Mouse (Mus musculus) forebrain, embryonic 16.5 days (tissue): ENCODE data around the gene Hrh2. TPM values are rescaled to one million over a fixed set of nuclear protein-coding genes. Genes with fewer than 3 reads are reported as not detected.

Experiments
- ATAC-seq: fragments of 200-750 bp; cut with Nextera tagmentation; 2 replicates; pipeline ENCODE4 v1.8.0; 2017; ENCODE audit warnings: mild to moderate bottlenecking, moderate library complexity
- H3K27ac ChIP-seq: fragments of 300-500 bp; sonication (generic); 2 replicates; pipeline ENCODE4 v1.5.1; 2014; ENCODE audit warnings: low read length, control low read depth
- H3K27me3 ChIP-seq: fragments of 300-500 bp; sonication (generic); replicated peaks from 2 replicates; pipeline ENCODE4 v1.6.1; 2014; ENCODE audit warnings: low read length; ENCODE audit not compliant: control insufficient read depth, insufficient read depth
- H3K36me3 ChIP-seq: fragments of 300-500 bp; sonication (generic); 2 replicates; pipeline ENCODE4 v1.6.1; 2014; ENCODE audit not compliant: control insufficient read depth, insufficient read depth
- H3K4me1 ChIP-seq: fragments of 300-500 bp; sonication (generic); replicated peaks from 2 replicates; pipeline ENCODE4 v1.6.1; 2014; ENCODE audit warnings: low read length; ENCODE audit not compliant: control insufficient read depth, insufficient read depth
- H3K4me2 ChIP-seq: fragments of 300-500 bp; sonication (generic); 2 replicates; pipeline ENCODE4 v1.6.1; 2014; ENCODE audit warnings: mild to moderate bottlenecking, low read length, control low read depth
- H3K4me3 ChIP-seq: fragments of 300-500 bp; sonication (generic); replicated peaks from 2 replicates; pipeline ENCODE4 v1.5.1; 2014; ENCODE audit warnings: mild to moderate bottlenecking, low read length, control low read depth
- H3K9ac ChIP-seq: fragments of 300-500 bp; sonication (generic); replicated peaks from 2 replicates; pipeline ENCODE4 v1.6.1; 2014; ENCODE audit warnings: low read depth, low read length, control low read depth
- H3K9me3 ChIP-seq: fragments of 300-500 bp; sonication (generic); 2 replicates; pipeline ENCODE4 v1.6.1; 2016; ENCODE audit warnings: low read length; ENCODE audit not compliant: control insufficient read depth
- WGBS: fragments of 180-500 bp; shearing (Covaris S2); extraction: QIAGEN DNeasy Blood & Tissue Kit; methylation state at CpG from one replicate; pipeline ENCODE4 v1.1.7; 2014; 5-methylcytosine and 5-hydroxymethylcytosine counted together
- polyA plus RNA-seq: library from polyadenylated mRNA; unstranded; fragments of >200 nt; fragmentation: Nextera tagmentation; extraction: Ambion mirVana; gene quantifications from 2 replicates; pipeline ENCODE4 v1.2.1, GENCODE M21; 2015

Gene Hrh2
- polyA plus RNA-seq, 1 experiment from 2014 or later: 0.73 TPM

DNA sequence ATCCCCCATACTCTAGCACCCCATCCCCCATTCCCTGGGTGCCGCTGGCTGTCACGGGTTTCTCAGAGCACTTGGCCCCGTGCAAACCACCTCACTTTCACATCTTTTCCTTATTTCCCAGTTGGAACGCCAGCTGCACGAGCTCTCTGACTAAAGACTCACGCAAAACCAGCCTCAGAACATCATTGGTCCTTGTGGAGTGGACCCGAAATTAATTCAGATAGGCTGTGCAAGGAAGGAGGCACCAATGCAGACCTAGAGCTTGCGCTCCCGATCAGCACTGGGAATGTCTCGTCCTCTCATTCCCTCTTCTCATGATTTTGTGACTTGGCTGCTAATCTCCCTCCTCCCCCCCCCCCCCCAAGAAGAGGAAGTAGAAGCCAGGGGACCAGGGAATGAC is 20.6 kb upstream of the Hrh2 start:
- Histone ChIP-seq H3K27ac (no peak overlapping the region), H3K9me3 (peaks cover 4% of the 10 kb centered on the region; the same call in 1 of the 2 replicates), H3K9ac (no peak overlapping the region), H3K27me3 (no peaks in the 10 kb centered on the region), H3K4me1 (peaks cover 3% of the 10 kb centered on the region; the same call in 1 of the 2 replicates), H3K36me3 (no peaks in the 10 kb centered on the region), H3K4me2 (no peak overlapping the region), H3K4me3 (no peak overlapping the region)
- no peak for ATAC-seq
- 78% methylated on average over 10 of the region's 10 CpGs for WGBS

- Histone ChIP-seq H3K9ac (no peak overlapping the region), H3K27me3 (no peaks in the 10 kb centered on the region), H3K9me3 (peaks cover 4% of the 10 kb centered on the region; the same call in 1 of the 2 replicates), H3K4me3 (no peak overlapping the region), H3K36me3 (no peaks in the 10 kb centered on the region), H3K27ac (no peak overlapping the region), H3K4me1 (peaks cover 3% of the 10 kb centered on the region; the same call in 1 of the 2 replicates), H3K4me2 (no peak overlapping the region)
- 61% methylated on average over 3 of the region's 3 CpGs for WGBS
- no peak for ATAC-seq
Measured at GRCm38 (mm10) chr13:54171761-54172160, 20.2 kb upstream of the Hrh2 start.

- no peaks in the 10 kb centered on the region for H3K27me3 ChIP-seq
- no peak for ATAC-seq
Measured at GRCm38 (mm10) chr13:54173941-54174340, 18.0 kb upstream of the Hrh2 start.

GRCm38 (mm10) chr13:54174703-54175102 is 17.2 kb upstream of the Hrh2 start:
- no peaks in the 10 kb centered on the region for H3K27me3 ChIP-seq
- no peak overlapping the region for H3K27ac ChIP-seq
- H3K4me3 ChIP-seq: no peak overlapping the region
- H3K4me2 ChIP-seq: no peak overlapping the region
- H3K4me1 ChIP-seq: no peaks in the 10 kb centered on the region
- H3K9me3 ChIP-seq: peaks cover 4% of the 10 kb centered on the region; the same call in 1 of the 2 replicates
- no peak for ATAC-seq
- no peaks in the 10 kb centered on the region for H3K36me3 ChIP-seq
- H3K9ac ChIP-seq: no peak overlapping the region
- 92% methylated on average over 4 of the region's 4 CpGs for WGBS

More at GRCm38 (mm10) chr13:54173941-54174340, 18.0 kb upstream of the Hrh2 start:
- no peak overlapping the region for H3K9ac ChIP-seq
- no peaks in the 10 kb centered on the region for H3K36me3 ChIP-seq
- H3K4me2 ChIP-seq: no peak overlapping the region
- WGBS: 97% methylated on average over 2 of the region's 2 CpGs
- H3K9me3 ChIP-seq: peaks cover 4% of the 10 kb centered on the region; the same call in 1 of the 2 replicates
- no peak overlapping the region for H3K4me3 ChIP-seq
- peaks cover under 1% of the 10 kb centered on the region; the same call in 1 of the 2 replicates for H3K4me1 ChIP-seq
- no peak overlapping the region for H3K27ac ChIP-seq

- Histone ChIP-seq H3K27me3 (no peaks in the 10 kb centered on the region), H3K9ac (no peak overlapping the region), H3K36me3 (no peaks in the 10 kb centered on the region), H3K27ac (no peak overlapping the region), H3K4me2 (no peak overlapping the region), H3K4me1 (no peaks in the 10 kb centered on the region), H3K9me3 (peaks cover 4% of the 10 kb centered on the region; the same call in 1 of the 2 replicates), H3K4me3 (no peak overlapping the region)
- no peak for ATAC-seq
- 88% methylated on average over 8 of the region's 8 CpGs for WGBS
Measured at GRCm38 (mm10) chr13:54175426-54175825, 16.5 kb upstream of the Hrh2 start.

DNA sequence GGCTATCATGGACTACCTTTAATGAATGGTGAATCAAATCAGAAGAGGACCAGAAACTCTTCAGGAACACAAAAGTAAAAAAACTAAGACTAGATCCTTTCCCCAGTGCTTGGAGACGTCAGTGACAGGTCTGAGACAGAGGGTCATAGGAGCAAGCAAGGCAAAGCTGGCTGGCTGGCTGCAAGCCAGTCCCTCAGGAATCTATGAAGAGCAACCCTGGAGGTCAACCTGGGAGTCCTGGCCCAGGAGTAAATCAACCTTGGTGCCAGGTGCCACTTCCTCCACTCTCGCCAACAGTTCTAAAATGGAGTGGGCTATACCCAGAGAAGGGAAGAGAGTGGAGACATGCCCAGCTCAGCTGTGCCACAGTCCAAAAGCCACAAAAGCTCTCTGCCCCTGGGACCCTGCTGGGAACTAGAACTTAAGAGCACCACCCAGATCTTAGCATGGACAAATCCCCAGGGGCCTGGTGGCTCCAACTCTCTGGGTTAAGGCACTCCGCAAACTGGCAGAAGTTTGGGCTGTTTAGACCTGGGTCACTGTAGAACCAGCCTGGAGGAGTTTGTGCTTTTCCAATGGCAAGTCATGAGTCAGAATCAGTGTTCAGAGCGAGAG is 15.4 kb upstream of the Hrh2 start:
- no peaks in the 10 kb centered on the region for H3K27me3 ChIP-seq
- H3K9me3 ChIP-seq: peaks cover 4% of the 10 kb centered on the region; the same call in 1 of the 2 replicates
- WGBS: 82% methylated on average over 4 of the region's 4 CpGs
- H3K36me3 ChIP-seq: no peaks in the 10 kb centered on the region
- no peak overlapping the region for H3K4me2 ChIP-seq
- ATAC-seq: no peak
- H3K4me1 ChIP-seq: no peaks in the 10 kb centered on the region
- no peak overlapping the region for H3K27ac ChIP-seq
- no peak overlapping the region for H3K9ac ChIP-seq
- H3K4me3 ChIP-seq: no peak overlapping the region

- no peak for ATAC-seq
- H3K9me3 ChIP-seq: peaks cover 4% of the 10 kb centered on the region; the same call in 1 of the 2 replicates
- H3K9ac ChIP-seq: no peak overlapping the region
- H3K4me1 ChIP-seq: no peaks in the 10 kb centered on the region
- H3K36me3 ChIP-seq: no peaks in the 10 kb centered on the region
- no peak overlapping the region for H3K27ac ChIP-seq
- no peak overlapping the region for H3K4me2 ChIP-seq
- 93% methylated on average over 2 of the region's 2 CpGs for whole genome bisulfite sequencing
- no peak overlapping the region for H3K4me3 ChIP-seq
- no peaks in the 10 kb centered on the region for H3K27me3 ChIP-seq
Measured at GRCm38 (mm10) chr13:54177346-54177745, 14.6 kb upstream of the Hrh2 start.

DNA sequence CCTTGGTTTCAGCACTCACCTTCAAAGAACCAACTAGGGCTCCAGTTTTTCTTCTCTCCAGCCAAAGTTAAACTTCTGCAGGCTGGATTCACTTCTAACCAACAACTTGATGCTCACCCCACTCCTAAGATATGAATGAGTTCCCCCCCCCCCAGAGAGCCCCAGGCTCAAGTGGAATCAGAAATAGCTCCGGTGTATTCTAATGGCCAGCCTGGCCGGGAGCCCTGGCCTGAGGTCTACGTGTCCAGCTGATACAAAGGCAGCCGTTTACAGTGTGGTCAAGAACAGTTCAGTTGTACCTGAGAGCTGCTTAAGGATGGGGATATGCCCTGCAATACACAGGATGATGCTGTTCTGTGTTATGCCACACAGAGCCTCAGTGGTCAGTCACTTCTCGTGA is 13.3 kb upstream of the Hrh2 start:
- no peak overlapping the region for H3K4me2 ChIP-seq

GRCm38 (mm10) chr13:54179971-54180370 is 12.0 kb upstream of the Hrh2 start:
- 78% methylated on average over 3 of the region's 3 CpGs for WGBS
- Histone ChIP-seq H3K27me3 (no peaks in the 10 kb centered on the region), H3K9ac (no peak overlapping the region), H3K36me3 (no peaks in the 10 kb centered on the region), H3K9me3 (no peaks in the 10 kb centered on the region), H3K4me2 (no peak overlapping the region), H3K4me1 (no peaks in the 10 kb centered on the region), H3K27ac (no peak overlapping the region), H3K4me3 (no peak overlapping the region)
- ATAC-seq: no peak

More for the DNA sequence above, 13.3 kb upstream of the Hrh2 start:
- no peaks in the 10 kb centered on the region for H3K27me3 ChIP-seq
- WGBS: 89% methylated on average over 5 of the region's 5 CpGs
- H3K4me3 ChIP-seq: no peak overlapping the region
- no peaks in the 10 kb centered on the region for H3K4me1 ChIP-seq
- H3K36me3 ChIP-seq: no peaks in the 10 kb centered on the region
- H3K9me3 ChIP-seq: peaks cover 4% of the 10 kb centered on the region; the same call in 1 of the 2 replicates
- no peak overlapping the region for H3K9ac ChIP-seq
- H3K27ac ChIP-seq: no peak overlapping the region
- ATAC-seq: no peak
